Mouse (Mus musculus): Measurements from ENCODE around the gene Mtmr4. TPM values are rescaled to one million over a fixed set of nuclear protein-coding genes. Genes with fewer than 3 reads are reported as not detected.

The Mtmr4 gene
- polyA plus RNA-seq, 1 experiment from 2014 or later: 44.3 TPM

DNA sequence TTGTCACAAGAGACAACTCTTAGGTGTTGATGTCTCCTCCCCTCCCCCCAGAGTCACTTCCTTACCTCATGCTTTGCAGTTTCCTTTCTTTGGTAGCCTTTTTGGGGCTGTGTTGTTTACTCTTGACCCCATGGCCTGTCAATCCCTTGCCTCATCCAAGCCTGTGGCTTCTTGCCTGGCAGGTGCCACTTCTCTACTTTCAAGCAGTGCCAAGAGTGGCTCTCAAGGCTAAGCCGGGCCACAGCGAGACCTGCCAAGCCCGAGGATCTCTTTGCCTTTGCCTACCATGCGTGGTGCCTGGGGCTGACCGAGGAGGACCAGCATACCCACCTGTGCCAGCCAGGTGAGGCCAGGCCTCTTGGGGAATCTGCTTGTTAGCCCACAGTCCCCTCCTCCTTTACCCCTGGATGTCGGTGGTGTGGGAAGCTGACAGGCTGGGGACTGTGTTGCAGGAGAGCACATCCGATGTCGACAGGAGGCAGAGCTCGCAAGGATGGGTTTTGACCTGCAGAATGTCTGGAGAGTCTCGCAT lies 8.4 kb downstream of the Mtmr4 start:
- H3K27ac ChIP-seq (ENCODE audit: low read depth, low read length): no peak overlapping the region
- no peaks in the 10 kb centered on the region for H3K27me3 ChIP-seq (ENCODE audit: control insufficient read depth, insufficient read depth, low read length)
- H3K4me1 ChIP-seq (ENCODE audit: control insufficient read depth, insufficient read depth, low read length): peaks cover 13% of the 10 kb centered on the region
- H3K9ac ChIP-seq (ENCODE audit: low read depth, low read length): no peak overlapping the region
- WGBS: 94% methylated on average over 10 of the region's 10 CpGs
- peaks cover 86% of the 10 kb centered on the region for H3K36me3 ChIP-seq (ENCODE audit: control insufficient read depth, insufficient read depth, low read length)
- H3K4me3 ChIP-seq (ENCODE audit: low read length): no peak overlapping the region
- H3K4me2 ChIP-seq (replicated peaks; ENCODE audit: low read depth, low read length): no peak overlapping the region
- no peaks in the 10 kb centered on the region for H3K9me3 ChIP-seq (ENCODE audit: control insufficient read depth, low read length)
- ATAC-seq (ENCODE audit: low FRiP score, low TSS enrichment): no peak

DNA sequence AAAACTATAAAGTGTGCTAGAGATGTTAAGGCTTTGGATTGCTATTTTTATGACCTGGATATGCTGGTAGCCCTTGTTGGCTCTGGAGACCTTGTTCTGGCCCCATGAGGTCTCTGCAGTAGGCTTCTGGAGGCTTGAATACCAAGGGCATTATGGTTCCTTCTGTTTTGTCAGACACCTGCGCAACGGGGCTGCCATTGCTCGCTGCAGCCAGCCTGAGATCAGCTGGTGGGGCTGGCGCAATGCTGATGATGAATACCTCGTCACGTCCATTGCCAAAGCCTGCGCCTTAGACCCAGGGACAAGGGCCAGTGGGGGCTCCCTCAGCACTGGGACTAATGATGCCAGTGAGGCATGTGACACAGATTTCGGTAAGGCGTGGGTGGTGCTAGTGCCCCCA lies 10.3 kb downstream of the Mtmr4 start:
- Histone ChIP-seq H3K27ac (ENCODE audit: low read depth, low read length) (no peak overlapping the region), H3K36me3 (ENCODE audit: control insufficient read depth, insufficient read depth, low read length) (peaks cover 99% of the 10 kb centered on the region), H3K27me3 (ENCODE audit: control insufficient read depth, insufficient read depth, low read length) (no peaks in the 10 kb centered on the region), H3K4me2 (replicated peaks; ENCODE audit: low read depth, low read length) (no peak overlapping the region), H3K4me1 (ENCODE audit: control insufficient read depth, insufficient read depth, low read length) (no peaks in the 10 kb centered on the region), H3K4me3 (ENCODE audit: low read length) (no peak overlapping the region), H3K9me3 (ENCODE audit: control insufficient read depth, low read length) (no peaks in the 10 kb centered on the region), H3K9ac (ENCODE audit: low read depth, low read length) (no peak overlapping the region)
- no peak for ATAC-seq (ENCODE audit: low FRiP score, low TSS enrichment)
- WGBS: 94% methylated on average over 9 of the region's 9 CpGs

DNA sequence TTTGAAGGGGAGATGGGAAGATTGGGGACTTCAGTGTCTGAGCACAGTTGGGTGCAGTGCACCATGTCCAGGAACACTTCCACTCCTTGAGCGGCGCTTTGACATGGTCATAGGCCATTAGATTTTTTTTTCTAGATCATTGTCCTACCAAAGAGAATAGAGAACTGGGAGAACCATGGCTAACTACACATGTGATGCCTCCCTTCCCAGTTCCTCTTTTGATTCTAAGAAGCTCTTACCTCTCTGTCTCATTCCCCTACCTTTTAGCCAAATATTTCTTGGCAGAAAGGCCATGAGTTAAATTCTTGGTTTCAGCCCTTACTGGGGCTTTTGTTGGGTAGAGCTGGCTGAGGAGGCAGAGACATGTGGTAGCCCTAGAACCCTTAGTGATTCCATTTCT lies 11.6 kb downstream of the Mtmr4 start:
- 96% methylated on average over 2 of the region's 2 CpGs for WGBS
- peaks cover 99% of the 10 kb centered on the region for H3K36me3 ChIP-seq (ENCODE audit: control insufficient read depth, insufficient read depth, low read length)
- no peaks in the 10 kb centered on the region for H3K27me3 ChIP-seq (ENCODE audit: control insufficient read depth, insufficient read depth, low read length)
- H3K4me2 ChIP-seq (replicated peaks; ENCODE audit: low read depth, low read length): no peak overlapping the region
- H3K4me3 ChIP-seq (ENCODE audit: low read length): no peak overlapping the region
- ATAC-seq (ENCODE audit: low FRiP score, low TSS enrichment): no peak
- H3K27ac ChIP-seq (ENCODE audit: low read depth, low read length): no peak overlapping the region
- H3K9me3 ChIP-seq (ENCODE audit: control insufficient read depth, low read length): no peaks in the 10 kb centered on the region
- no peaks in the 10 kb centered on the region for H3K4me1 ChIP-seq (ENCODE audit: control insufficient read depth, insufficient read depth, low read length)
- H3K9ac ChIP-seq (ENCODE audit: low read depth, low read length): no peak overlapping the region

DNA sequence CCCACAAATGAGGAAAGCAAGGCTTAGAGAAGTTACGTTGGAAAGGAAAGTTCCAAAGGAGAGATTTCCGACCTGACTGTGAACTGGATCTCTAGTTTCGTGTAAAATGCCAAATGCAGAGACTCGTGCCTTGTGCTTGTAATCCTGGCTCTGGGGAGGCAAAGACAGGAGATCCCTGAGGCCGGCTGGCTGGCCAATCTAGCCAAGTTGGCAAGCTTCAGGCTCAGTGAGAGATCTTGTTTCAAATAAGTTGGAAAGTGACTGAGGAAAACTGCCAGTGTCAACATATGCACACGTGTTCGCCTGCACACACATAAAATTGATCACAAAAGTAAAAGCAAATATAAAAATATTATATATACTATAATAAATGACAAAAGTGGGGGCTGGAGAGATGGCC lies 17.3 kb downstream of the Mtmr4 start:
- Histone ChIP-seq H3K4me1 (ENCODE audit: control insufficient read depth, insufficient read depth, low read length) (no peaks in the 10 kb centered on the region), H3K9me3 (ENCODE audit: control insufficient read depth, low read length) (no peaks in the 10 kb centered on the region), H3K4me2 (replicated peaks; ENCODE audit: low read depth, low read length) (no peak overlapping the region), H3K27me3 (ENCODE audit: control insufficient read depth, insufficient read depth, low read length) (no peaks in the 10 kb centered on the region), H3K27ac (ENCODE audit: low read depth, low read length) (no peak overlapping the region), H3K9ac (ENCODE audit: low read depth, low read length) (no peak overlapping the region), H3K36me3 (ENCODE audit: control insufficient read depth, insufficient read depth, low read length) (peaks cover 96% of the 10 kb centered on the region), H3K4me3 (ENCODE audit: low read length) (no peak overlapping the region)
- no peak for ATAC-seq (ENCODE audit: low FRiP score, low TSS enrichment)
- WGBS: 93% methylated on average over 7 of the region's 7 CpGs

DNA sequence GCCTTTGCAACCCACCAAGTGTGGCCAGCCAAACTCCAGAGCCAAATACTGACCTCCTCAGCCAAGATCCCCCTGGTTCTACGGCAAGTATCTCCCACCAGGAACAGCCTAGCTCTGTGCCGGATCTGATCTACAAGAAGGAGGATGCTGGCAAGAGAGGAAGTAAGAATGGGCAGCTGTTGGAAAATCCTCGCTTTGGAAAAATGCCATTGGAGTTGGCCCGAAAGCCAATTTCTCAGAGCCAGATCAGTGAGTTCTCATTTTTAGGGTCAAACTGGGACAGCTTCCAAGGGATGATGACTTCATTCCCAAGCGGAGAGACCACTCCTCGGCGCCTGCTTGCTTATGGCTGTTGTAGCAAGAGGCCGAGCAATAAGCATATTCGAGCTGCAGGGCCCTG lies 19.6 kb downstream of the Mtmr4 start:
- no peak overlapping the region for H3K27ac ChIP-seq (ENCODE audit: low read depth, low read length)

DNA sequence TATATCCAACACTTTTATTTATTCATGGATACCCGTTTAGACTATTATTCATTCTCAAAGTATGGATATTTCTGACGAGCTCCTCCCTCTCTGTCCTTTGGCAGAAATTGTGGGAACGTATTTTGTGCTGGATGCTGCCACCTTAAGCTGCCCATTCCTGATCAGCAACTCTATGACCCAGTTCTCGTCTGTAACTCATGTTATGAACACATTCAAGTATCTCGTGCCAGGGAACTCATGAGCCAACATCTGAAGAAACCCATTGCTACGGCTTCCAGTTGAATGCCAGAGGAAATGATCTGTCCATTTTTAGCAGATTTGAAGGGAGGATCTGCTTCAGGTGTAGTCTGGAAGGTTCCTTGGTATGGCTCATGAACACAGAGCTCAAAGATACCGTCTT lies 22.0 kb downstream of the Mtmr4 start:
- Histone ChIP-seq H3K27me3 (ENCODE audit: control insufficient read depth, insufficient read depth, low read length) (no peaks in the 10 kb centered on the region), H3K4me1 (ENCODE audit: control insufficient read depth, insufficient read depth, low read length) (no peaks in the 10 kb centered on the region), H3K27ac (ENCODE audit: low read depth, low read length) (no peak overlapping the region)

More for the DNA sequence above, 19.6 kb downstream of the Mtmr4 start:
- Histone ChIP-seq H3K4me1 (ENCODE audit: control insufficient read depth, insufficient read depth, low read length) (no peaks in the 10 kb centered on the region), H3K9ac (ENCODE audit: low read depth, low read length) (no peak overlapping the region), H3K4me2 (replicated peaks; ENCODE audit: low read depth, low read length) (no peak overlapping the region), H3K36me3 (ENCODE audit: control insufficient read depth, insufficient read depth, low read length) (peaks cover 96% of the 10 kb centered on the region), H3K4me3 (ENCODE audit: low read length) (no peak overlapping the region), H3K27me3 (ENCODE audit: control insufficient read depth, insufficient read depth, low read length) (no peaks in the 10 kb centered on the region), H3K9me3 (ENCODE audit: control insufficient read depth, low read length) (peaks cover 2% of the 10 kb centered on the region; the same call in 1 of the 2 replicates)
- 90% methylated on average over 9 of the region's 9 CpGs for WGBS
- no peak for ATAC-seq (ENCODE audit: low FRiP score, low TSS enrichment)

DNA sequence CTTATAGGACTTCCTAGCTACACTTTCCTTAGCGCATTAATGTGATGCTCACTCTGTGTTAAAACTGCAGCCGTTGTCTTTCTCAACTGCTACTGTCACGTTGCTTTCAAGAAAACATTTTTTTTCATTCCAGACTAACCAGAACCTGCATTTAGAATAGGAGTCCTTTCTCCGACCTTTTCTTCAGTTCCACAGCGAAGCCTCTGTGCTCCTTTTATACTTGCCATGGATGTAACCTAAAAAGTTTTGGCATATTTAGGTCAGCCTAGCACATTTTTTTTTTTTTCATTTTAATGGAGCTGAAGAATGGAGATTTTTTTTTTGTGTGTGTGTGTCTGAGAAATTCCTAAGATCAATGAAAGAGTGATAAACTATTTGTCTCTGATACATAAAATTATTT lies 23.6 kb downstream of the Mtmr4 start:
- WGBS: 95% methylated on average over 5 of the region's 5 CpGs

More for the DNA sequence above, 22.0 kb downstream of the Mtmr4 start:
- peaks cover 12% of the 10 kb centered on the region for H3K9me3 ChIP-seq (ENCODE audit: control insufficient read depth, low read length)
- H3K36me3 ChIP-seq (ENCODE audit: control insufficient read depth, insufficient read depth, low read length): peaks cover 92% of the 10 kb centered on the region
- no peak overlapping the region for H3K9ac ChIP-seq (ENCODE audit: low read depth, low read length)
- WGBS: 91% methylated on average over 7 of the region's 7 CpGs
- no peak overlapping the region for H3K4me2 ChIP-seq (replicated peaks; ENCODE audit: low read depth, low read length)
- H3K4me3 ChIP-seq (ENCODE audit: low read length): no peak overlapping the region
- no peak for ATAC-seq (ENCODE audit: low FRiP score, low TSS enrichment)

DNA sequence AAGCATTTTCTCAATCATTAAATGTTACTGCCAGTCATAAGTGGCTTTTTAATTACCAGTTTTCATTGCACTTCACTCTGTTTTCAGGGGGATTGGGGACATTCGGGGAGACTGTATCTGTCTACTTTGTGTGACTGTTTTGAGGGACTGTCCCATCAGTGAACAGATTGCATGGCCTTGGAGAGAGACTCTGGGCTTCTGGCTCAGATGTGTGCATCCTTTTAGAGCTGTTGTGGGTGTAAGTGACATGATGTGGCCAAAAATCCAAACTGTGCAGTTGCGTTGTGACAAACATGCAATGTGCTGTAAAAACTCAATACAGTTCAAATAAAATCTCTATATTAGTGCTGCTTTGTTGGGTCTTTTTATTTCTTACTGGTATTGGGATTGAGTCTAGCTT lies 24.0 kb downstream of the Mtmr4 start:
- no peak overlapping the region for H3K27ac ChIP-seq (ENCODE audit: low read depth, low read length)
- no peak overlapping the region for H3K4me2 ChIP-seq (replicated peaks; ENCODE audit: low read depth, low read length)
- peaks cover 12% of the 10 kb centered on the region for H3K9me3 ChIP-seq (ENCODE audit: control insufficient read depth, low read length)
- H3K9ac ChIP-seq (ENCODE audit: low read depth, low read length): no peak overlapping the region
- H3K4me3 ChIP-seq (ENCODE audit: low read length): no peak overlapping the region
- H3K4me1 ChIP-seq (ENCODE audit: control insufficient read depth, insufficient read depth, low read length): no peaks in the 10 kb centered on the region
- WGBS: 97% methylated on average over 2 of the region's 2 CpGs
- H3K27me3 ChIP-seq (ENCODE audit: control insufficient read depth, insufficient read depth, low read length): no peaks in the 10 kb centered on the region
- no peak for ATAC-seq (ENCODE audit: low FRiP score, low TSS enrichment)
- peaks cover 85% of the 10 kb centered on the region for H3K36me3 ChIP-seq (ENCODE audit: control insufficient read depth, insufficient read depth, low read length)

More for the DNA sequence above, 23.6 kb downstream of the Mtmr4 start:
- Histone ChIP-seq H3K27ac (ENCODE audit: low read depth, low read length) (no peak overlapping the region), H3K9ac (ENCODE audit: low read depth, low read length) (no peak overlapping the region), H3K36me3 (ENCODE audit: control insufficient read depth, insufficient read depth, low read length) (peaks cover 86% of the 10 kb centered on the region), H3K27me3 (ENCODE audit: control insufficient read depth, insufficient read depth, low read length) (no peaks in the 10 kb centered on the region), H3K9me3 (ENCODE audit: control insufficient read depth, low read length) (peaks cover 12% of the 10 kb centered on the region), H3K4me3 (ENCODE audit: low read length) (no peak overlapping the region), H3K4me1 (ENCODE audit: control insufficient read depth, insufficient read depth, low read length) (no peaks in the 10 kb centered on the region), H3K4me2 (replicated peaks; ENCODE audit: low read depth, low read length) (no peak overlapping the region)
- no peak for ATAC-seq (ENCODE audit: low FRiP score, low TSS enrichment)

DNA sequence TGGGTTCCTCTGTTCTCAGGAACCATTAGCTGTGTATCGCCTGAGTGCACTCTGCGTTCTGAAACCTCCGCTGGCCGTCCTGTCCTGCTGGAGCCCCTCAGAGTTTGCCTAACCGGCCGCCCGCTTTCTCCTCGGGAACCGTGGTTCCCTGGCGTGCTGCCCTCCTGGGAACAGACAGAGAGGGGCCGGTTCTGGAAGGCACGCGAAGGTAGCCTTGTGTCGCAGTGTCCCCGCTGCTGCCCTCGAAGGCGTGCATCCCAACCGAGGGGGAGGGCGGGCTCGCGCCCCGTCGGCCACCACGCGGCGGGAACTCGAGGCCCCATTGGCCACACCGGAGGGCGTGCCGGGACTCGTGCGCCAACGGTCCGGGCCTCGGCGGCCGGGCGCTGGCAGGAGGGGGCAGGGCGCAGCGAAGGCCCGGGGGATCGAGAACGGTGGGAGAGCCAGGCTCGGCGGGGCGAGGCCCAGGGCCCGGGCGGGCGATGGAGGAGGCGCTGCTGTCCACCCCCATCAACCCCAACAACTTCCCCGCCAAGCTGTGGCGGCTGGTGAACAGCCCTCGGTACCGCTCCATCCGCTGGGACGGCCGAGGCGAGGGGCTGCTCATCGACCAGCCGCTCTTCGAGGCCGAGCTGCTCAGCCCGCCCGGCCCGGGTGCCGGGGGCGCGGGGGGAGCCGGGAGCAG lies 25.0 kb downstream of the Mtmr4 start, which contains the start of gene Hsf5:
Gene Hsf5 (plus strand): TSS at position 375 of the 685 bp plus-strand sequence.
- Histone ChIP-seq H3K27ac (ENCODE audit: low read depth, low read length) (no peak within 1 kb of the TSS), H3K36me3 (ENCODE audit: control insufficient read depth, insufficient read depth, low read length) (peaks cover 77% of the 10 kb centered on the region), H3K9me3 (ENCODE audit: control insufficient read depth, low read length) (peaks cover 12% of the 10 kb centered on the region), H3K4me3 (ENCODE audit: low read length) (no peak within 1 kb of the TSS), H3K4me2 (replicated peaks; ENCODE audit: low read depth, low read length) (no peak within 1 kb of the TSS), H3K27me3 (ENCODE audit: control insufficient read depth, insufficient read depth, low read length) (no peaks in the 10 kb centered on the region), H3K4me1 (ENCODE audit: control insufficient read depth, insufficient read depth, low read length) (no peaks in the 10 kb centered on the region), H3K9ac (ENCODE audit: low read depth, low read length) (no peak within 1 kb of the TSS)
- ATAC-seq (ENCODE audit: low FRiP score, low TSS enrichment): 0 out of 2 replicates have a peak, but pooled peaks have one; percentile 28
- WGBS: 88% methylated on average over 46 of the region's 69 CpGs
